Mouse (Mus musculus): ENCODE measurements around the gene Hnrnpa2b1.
A peak's percentile ranks its signal among the peaks of the same experiment; 100 is the strongest.
"Not testable (repeated sequence)": the region's sequence is repeated elsewhere in the genome, so short reads cannot be mapped to it uniquely, and the experiment has no call there.

Hnrnpa2b1 gene

DNA sequence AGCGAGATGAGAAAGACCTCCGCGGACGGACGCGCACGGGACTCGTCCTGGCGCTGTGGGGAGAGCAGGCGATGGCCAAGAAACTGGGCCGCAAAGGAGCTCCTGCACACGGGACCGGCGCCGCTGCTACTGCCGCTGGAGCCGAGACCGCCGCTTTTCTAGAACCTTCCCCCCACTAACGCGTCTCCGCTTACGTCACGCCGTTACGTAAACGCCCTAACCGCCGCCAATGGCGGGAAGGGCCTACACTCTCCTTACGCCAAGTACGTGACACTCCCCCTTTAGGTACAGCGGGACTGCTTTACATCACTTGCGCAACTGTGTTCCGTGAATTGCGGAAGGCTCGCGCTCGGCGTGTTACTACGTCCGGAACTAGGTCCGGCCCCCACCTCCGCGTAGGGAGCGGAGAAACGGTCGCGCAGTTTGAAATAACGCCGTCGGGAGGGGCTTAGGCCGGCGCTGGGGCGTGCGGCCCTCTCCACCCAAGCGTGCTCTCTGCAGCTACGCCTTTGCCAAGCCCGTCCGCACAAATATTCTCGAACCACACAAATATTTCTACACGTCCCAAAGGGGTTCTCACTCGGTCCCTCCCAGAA lies at the start of gene Hnrnpa2b1:
Gene Hnrnpa2b1, minus strand, starts transcription at position 180 of the 596 bp plus-strand sequence.
- DNase-seq: peak; percentile 98 to 100

DNA sequence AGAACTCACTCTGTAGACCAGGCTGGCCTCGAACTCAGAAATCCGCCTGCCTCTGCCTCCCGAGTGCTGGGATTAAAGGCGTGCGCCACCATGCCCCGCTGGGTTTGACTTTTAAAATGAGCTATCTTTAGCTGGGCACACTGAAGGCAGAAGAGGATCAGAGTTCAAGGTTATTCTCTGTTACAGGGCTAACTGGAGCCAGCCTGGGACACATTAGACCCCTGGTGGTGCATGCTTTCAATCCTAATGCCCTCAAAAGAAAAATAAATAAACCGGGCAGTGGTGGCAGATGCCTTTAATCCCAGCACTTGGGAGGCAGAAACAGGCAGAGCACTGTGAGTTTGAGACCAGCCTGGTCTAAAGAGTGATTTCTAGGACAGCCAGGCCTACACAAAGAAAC lies 45.2 kb upstream of the Hnrnpa2b1 start:
- no peak for DNase-seq

DNA sequence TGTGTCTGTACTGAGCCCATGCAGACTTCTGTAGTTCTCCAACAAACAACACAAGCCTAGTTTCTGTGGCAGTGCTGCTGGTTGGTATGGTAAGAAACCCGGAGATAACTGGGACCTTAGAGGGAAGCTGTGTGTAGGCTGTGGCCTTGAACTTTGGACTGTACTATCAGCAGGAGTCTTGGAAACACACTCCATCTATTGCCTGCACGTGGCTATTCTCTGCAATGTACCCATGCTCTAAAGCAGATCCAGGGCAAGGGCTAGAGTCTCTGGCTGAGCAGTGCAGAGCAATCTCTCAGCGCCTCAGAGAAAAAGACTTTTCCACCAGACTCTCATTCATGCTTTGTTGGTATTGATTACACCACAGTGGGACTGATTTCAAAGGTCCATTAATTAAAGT lies 44.1 kb upstream of the Hnrnpa2b1 start:
- DNase-seq: no peak

DNA sequence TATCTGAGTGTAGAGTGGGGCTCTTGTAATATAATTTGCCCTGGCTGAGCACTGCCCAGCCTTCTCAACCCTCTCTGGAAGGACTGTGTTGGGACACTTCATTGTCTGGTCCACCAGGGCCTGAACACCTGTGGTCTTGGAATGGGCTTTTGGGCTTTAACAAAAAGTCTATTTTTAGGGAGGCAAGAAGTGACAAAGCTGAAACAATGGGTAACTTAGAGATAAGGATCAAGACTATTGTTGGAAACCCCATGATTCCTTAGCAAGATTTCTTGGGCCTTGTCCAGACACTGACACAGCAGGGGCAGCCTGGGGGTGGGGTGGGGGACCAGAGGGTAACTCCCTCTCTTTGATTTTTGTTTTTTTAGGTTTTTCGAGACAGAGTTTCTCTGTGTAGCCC lies 41.3 kb upstream of the Hnrnpa2b1 start:
- no peak for DNase-seq

DNA sequence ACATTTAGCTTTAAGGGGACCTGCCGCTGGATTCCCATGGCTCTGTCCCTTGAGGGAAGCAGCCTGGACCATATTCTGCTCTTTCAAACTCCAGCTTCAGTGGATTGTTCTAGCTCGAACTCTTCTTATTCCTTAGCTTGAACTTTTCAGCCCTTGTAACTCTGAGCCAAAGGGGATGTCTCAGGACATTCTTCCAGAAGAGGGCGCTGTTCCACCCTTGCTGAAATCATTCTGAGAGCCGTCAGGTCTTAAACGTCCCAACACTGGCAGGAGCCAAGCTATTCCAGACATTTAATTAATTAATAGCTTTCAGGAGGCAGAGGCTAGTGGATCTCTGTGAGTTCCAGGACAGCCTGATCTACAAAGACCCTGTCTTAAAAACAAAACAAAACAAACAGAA lies 40.4 kb upstream of the Hnrnpa2b1 start:
- DNase-seq: peak; percentile 56 to 58

DNA sequence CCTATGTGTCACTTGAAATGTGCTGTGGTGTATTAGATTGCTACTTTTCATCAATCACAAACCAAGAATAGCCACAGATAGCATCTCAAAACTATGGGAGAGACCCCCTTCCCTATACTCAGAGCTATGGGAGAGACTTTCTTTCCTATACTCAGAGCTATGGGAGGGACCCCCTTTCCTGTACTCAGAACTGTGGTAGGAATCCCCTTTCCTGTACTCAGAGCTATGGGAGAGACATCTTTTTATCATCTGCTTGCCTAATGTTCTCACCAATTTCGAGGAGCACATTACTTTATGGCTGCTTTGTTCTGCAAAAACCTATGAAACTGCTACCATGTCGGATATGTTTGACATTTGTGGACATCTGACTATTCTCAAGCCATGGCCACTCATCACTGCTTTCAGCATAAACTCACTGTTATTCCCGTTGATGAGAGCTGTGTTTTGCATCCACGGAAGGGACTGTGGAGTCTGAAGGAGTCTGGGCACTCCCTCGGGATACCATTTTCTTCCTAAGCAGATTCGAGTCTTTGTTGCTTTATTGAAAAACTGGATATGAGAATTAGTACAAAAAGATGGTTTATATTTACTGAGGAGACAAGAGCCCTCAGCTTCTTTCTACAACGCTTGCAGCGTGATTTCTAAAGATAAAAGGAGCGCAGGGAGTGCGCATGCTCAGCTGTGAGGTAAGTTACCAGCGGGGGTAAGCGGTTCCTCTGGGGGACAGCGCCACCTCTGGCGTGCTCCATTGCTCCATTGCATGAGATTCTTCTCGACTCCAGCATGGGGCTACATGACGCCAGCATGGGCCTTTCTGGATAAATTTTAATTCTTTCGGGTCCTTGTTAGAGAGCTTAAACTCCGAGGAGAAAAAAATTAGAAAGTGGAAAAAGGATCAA lies 39.3 kb upstream of the Hnrnpa2b1 start:
- DNase-seq: peak; percentile 76 to 79

DNA sequence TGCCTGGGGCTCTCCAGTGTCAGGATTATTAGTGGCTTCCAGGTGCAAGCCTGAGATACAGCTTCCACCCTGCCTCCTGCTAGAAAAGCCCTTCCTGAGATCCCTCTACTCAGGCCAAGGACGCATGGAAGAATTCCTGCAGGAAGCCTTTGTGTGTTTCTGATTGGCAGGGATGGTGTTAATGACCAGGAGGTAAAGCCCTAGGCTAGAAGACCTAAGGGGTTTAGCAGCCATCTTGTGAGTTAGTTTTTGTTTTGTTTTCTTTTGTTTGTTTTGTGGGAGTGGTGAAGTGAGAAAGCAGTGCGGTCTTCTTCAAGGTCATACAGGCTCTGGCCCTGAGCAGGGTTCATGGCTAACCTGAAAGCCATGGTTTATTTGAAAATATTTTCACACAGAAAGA lies 37.9 kb upstream of the Hnrnpa2b1 start:
- DNase-seq: no peak

DNA sequence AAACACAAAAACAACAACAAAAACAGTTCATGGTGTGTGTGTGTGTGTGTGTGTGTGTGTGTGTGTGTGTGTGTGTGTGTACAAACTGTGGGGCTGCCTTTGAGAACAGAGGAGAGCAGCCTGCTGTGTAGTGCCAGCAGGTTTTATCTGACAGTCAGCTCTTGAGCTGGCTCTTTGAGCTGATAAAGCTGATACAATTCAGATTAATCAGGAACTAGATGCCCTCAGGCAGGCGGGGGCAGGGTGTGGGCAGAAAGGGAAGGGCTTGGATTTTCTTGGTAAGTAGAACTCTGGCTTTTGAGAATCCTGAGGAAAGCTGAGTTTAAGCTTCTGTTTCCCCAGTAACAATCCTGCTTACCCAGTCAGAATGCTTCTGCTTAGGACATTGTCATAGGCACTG lies 36.0 kb upstream of the Hnrnpa2b1 start:
- DNase-seq: no peak

DNA sequence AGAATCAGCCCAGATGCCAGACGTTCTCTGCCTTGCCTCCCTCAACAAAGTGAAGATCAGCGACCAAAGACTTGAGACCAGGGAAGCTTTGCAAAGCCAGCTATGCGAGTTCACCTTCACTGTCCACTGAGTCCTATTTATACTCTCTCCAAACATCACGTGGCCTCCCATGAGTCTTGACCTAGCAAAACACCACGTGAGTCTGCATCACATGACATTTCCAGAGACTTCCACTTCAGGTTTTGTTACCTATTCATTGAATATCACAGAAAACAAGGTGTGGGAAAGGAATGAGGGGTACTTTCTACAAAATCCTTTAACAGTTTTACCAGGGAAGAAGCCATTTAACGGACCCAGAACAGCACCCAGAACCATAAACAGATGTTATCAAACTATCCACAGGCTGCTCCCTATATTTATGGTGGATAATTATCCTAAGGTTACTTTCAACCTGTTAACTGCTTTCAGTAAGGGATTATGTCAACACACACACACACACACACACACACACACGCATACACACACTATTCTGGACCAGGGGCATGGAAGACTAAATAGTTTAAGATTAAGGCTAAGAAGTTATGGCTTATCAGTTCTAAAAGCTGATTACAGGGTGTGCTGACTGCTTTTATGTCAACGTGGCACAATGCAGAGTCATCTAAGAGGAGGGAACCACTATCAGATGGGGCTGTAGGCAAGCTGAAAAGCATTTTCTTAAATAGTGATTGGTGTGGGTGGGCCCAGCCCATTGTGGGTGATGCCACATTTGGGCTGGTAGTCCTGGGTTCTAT lies 27.8 kb upstream of the Hnrnpa2b1 start:
- DNase-seq: no peak

DNA sequence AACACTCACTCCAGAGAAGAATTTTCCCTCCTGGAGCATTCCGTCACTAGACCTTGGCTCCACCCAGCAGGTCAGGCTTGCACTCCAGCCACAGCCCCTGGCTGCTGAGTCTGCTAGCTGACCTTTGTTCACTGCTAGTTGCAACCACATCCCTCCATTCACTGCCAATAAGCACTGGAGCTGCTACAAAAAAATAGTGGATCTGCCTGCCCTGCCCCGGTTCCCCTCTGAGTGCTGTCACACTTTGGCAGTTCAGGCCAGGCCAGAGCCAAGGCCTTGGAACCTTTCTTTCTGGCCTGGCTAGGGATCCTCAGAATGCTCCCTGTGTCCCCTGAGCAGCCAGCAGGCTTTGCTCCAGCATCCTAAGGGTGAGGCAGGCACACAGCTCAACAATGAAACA lies 20.1 kb upstream of the Hnrnpa2b1 start:
- DNase-seq: no peak

DNA sequence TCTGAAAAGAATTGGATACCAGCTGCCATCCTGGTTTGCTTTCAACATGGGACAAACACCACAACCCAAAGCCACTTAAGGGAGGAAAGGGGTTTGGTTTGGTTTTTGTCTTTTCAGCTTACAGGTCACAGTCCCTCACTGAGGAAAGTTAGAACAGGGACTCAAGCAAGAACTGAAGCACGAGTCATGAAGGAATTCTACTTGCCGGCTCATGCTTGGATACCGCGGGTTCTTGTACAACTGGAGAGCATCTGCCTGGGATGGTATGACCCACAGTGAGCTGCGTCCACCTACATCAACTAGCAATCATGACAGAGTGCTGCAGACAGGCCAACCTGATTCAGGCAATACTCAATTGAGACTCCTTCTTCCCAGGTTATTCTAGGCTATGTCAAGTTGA lies 17.0 kb upstream of the Hnrnpa2b1 start:
- DNase-seq: no peak

DNA sequence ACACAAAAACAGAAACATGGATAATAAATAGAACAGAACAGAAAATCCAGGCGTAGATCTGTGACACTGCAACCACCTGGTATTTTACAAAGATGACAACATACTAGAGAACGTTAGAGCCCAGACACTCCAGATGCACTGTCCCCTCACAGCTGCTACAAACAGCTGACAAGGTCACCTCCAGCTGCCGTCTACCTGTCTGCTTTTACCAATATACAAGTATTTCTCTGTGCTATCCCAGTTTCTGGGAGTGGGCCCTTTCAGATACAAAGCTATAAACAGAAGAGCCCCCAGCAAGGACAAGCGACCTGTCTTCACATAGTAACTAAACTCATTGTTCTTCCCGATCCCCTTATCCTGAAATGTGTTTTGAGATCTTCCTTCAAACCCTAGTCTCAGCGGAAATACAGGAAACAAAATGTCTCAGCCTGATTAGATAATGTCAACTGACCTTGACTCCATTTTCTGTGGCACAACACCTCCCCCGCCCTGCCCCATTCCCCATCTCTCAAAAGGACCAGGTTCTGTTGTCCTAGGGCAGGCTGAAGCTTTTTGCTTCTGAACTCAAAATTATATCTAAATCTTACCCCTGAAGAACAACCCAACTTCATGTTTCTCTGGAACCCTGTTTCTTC lies 16.5 kb upstream of the Hnrnpa2b1 start:
- DNase-seq: no peak

DNA sequence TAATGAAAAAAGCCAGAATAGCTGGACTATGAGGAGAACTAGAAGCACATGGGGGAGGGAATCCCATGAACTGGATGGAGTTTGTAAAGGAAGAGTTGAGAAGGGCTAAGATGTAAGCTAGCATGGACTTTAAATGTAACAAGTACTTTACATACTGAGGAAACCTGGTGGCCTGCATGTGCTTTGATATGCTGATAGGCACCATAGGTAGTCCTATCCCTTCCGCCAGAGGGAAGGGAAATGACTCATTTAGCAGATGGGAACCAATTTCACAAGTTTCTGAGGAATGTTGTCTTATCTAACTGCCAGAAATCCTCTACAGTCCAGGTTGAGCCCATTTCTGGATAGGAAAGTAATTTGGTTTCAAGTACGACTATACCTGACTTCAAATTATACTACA lies 16.0 kb upstream of the Hnrnpa2b1 start:
- DNase-seq: no peak

DNA sequence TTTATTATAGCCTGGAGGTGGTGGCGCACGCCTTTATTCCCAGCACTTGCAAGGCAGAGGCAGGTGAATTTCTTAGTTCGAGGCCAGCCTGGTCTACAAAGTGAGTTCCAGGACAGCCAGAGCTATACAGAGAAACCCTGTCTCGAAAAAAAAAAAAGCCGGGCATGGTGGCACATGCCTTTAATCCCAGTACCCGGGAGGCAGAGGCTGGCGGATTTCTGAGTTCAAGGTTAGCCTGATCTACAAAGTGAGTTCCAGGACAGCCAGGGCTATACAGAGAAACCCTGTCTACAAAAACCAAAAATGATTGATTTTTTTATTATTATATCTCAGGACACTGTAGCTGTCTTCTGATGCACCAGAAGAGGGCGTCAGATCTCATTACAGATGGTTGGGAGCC lies 14.9 kb upstream of the Hnrnpa2b1 start:
- DNase-seq: not testable (repeated sequence)

DNA sequence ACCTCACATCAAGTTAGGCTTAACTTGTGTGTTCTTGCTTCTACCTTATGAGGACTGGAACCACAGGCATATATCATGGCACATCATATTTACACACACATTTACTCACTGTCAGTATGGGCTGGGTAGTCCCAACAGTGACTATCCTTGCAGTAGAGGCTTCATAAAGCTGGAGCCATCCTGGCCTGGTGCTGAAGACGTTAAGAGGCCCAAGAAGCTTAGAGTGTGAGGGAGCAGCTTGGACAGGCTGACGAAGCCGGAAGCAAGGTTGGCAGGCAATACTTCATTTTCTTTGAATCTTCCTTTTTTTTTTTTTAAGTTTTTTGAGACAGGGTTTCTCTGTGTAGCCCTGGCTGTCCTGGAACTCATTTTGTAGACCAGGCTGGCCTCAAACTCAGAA lies 14.2 kb upstream of the Hnrnpa2b1 start:
- no peak for DNase-seq

DNA sequence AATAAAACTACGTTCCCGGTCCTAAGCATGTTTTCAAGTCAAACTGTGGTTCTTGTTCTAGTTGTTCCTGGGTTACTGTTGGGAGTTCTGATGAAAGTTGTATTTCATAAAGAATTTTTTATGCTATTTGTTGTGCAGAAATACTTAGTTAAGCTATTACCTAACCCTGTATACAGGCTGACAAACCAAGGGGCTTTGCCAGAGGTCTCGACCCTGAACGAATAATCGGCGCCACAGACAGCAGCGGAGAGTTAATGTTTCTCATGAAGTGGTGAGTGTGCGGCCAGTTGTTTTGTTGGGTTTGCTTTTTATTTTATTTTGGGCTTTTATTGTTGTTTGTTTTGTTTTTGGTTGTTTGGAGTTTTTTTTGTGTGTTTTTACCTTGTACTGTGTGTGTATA lies 11.9 kb upstream of the Hnrnpa2b1 start:
- no peak for DNase-seq

DNA sequence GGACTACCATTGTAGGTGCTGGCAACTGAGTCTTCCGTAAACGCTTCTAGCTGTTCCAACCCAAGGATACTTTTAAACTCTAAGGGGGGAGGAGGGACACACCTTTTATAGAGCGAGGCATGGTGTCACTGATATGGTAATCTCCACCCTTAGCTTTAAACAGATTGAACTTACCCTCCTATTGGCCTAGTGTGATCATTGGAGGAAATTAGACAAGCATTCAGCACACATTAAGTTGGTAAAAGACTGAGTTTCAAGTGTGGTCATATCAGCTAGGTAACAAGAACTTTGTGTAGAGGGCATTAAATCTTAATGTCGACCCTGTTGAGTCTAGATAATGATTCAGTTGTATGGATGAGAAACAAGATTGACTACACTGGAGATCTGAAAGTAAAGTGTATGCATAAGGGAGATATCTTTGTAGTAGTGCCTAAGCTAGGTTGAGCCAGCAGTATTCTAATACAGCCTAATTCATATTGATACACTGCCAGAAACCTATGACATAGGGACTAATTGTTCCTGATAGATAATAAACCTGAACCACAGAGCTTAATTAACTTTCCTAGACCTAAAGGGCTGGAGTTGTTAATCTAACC lies 9.5 kb upstream of the Hnrnpa2b1 start:
- DNase-seq: no peak

DNA sequence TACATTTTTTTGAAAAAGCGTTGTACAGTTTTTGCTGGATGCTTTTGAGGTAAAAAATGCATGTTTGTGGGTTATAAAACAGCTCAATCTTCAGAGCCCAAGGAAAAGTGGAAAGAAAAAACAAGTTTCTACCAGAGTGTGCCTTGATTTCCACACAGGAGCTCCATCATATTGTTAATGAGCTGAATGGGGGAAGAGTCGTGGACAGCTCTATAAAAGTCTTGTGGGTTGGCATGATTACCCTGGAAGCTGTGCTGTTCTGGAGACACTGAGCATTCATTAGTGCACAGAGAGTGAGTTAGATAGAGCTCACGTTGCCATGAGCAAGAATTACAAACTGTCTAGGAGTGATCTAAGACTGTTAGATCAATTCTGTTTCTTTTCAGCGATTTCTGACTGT lies 2.5 kb upstream of the Hnrnpa2b1 start:
- no peak for DNase-seq

DNA sequence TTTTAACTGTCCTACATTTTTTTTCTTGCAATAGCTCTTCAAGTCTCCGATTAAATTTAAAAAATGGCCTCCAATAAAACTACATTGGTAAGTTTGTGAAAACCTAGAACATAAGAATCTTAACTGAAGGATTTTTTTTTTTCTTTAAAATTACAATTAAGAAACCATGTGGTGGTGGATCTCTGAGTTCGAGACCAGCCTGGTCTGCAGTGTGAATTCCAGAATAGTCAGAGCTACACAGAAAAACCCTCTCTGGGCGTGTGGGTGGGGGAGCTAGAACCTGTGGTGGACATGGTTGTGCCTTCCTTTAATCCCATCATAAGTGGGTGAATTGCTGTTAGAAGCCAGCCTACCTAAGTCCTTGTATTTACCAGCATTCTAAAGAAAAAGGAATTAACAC lies 2.1 kb upstream of the Hnrnpa2b1 start:
- no peak for DNase-seq

DNA sequence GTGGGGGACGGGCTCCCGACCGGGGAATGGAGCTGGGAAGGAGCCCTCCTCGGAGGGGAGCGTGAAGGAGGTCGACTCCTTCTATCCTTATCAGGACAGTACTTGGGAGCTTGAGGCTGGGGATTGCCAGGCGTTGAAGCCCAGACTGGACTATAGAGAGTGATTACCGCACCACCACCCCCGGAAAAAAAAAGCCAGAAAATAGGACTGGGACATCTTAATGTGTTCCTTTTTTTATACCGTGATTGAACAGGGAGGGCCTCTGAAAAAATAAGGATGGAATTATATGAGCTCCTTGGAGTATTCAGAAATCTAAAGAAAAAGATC lies 1.4 kb upstream of the Hnrnpa2b1 start:
- DNase-seq: no peak

DNA sequence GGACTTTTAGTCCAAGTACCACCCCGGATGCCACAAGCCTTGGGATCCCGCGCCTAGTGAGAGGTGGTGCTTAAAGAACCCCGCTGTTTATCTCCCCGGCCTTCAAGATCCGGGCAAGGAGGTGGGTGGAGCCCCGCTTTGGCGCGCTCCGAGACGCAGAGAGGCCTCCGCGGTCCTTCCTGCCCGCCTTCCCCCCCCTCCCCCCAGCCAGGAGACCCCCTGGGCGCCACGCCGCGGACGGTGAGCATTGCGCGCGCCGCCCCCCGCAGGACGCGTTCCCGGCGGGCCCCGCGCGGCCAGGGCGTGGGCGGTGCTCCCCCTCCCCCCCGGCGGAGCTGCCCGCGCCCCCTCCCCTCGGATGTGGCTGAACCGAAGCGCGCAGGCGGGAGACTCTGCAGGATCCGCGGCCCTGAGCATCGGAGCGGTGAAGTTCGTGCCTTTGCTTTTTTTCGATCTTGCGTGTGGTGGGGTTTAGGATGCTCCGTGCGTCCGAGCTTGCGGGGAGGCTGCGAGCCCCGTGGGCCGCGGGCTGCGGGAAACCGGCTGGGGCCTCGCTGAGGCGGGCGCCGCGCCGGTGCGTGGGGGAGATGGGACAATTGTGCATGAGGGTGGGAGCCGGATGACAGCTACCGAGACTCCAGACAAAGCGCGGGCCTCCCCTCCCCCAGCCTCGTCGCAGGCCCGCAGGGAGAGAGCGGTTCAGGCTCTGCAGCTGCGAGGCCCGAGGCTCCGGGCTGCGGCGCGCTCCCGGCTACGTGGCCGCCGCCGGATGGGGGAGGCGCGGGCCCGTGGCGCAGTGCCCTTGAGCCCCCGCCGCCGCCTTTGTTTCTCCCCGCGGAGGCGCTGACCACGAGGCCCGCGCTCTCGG lies 851 bp upstream of the Hnrnpa2b1 start, which contains the start of gene Cbx3:
Gene Cbx3, plus strand, starts transcription at position 50 of the 868 bp plus-strand sequence.
- peak; percentile 88 to 93 for DNase-seq

All from thymus, postnatal 36 days (tissue).